Comparison of ENCODE assay signal across 9 mouse cellular contexts in the genomic region with DNA sequence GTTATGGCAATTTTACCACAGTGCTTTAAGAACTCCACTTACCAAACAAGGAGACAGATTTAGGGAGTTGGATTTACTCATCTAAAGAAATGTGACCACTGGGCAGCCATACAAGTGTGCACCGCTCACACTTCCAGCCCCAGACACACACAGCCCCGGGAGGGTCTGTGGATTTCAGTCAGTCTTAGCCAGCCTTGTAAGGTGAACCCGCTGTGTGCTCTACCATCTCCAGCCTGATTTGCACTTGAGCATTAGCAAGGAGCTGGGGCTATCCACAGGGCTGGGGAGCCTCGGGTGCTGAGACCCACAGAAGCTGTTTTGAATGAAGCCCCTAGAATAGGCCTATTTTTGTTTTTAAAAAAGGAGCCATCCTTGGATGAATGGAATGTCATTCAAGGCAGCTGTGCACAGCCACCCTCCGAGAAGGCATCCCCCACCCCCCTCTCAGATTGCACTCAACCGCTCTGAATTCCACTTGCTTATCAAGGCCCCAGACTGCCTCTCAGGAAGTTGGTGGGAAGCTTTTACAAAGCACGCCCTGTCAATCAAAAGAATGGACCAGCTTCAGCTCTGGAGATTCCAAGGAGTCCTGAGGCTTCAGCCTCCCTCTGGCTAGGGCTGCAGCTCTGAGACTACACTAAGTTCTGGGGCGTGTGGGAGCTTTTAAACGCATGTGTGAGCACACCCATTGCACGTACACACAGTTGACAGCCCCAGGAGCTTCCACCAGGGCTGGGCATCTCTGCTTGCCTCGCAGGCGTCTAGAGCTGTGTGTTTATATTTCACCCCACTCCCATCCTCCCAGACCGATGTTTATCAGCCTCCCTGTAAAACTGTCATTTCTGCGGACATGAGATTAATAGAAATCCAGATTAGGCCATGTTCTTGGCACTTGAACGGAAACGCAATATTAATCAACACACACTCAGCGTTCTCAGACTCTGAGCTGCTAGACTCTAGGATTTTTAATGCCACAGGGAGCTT. TPM values are rescaled to one million over a fixed set of nuclear protein-coding genes. Genes with fewer than 3 reads are reported as not detected.
A peak's percentile ranks its signal among the peaks of the same experiment; 100 is the strongest.
DNase-seq lines count a peak whose midpoint lies in the region; ATAC-seq lines count a peak whose summit lies in the region.
"Had no signal": no experiment of that assay in that cellular context is flagged by ENCODE, and none has a peak within 500 bp of the region (broad histone marks: within the 10 kb centered on the region; RNA-seq: fewer than 3 reads in every experiment).

No protein-coding gene starts in this region.

- WGBS in heart, embryonic 14.5 days: 3% methylated on average over 17 of the region's 17 CpGs
- 23% methylated on average over 17 of the region's 17 CpGs for WGBS in embryonic facial prominence, embryonic 11.5 days
- 14% methylated on average over 17 of the region's 17 CpGs for WGBS in intestine, embryonic 15.5 days

- H3K4me3 ChIP-seq in heart, embryonic 14.5 days (ENCODE audit: control insufficient read depth in 1 of 2, insufficient read depth in 1 of 2, low read depth in 1 of 2, low read length in 2 of 2): no peak overlapping the region
- no peak overlapping the region for H3K4me3 ChIP-seq in embryonic facial prominence, embryonic 11.5 days (ENCODE audit: low read depth, low read length)
- H3K4me3 ChIP-seq in intestine, embryonic 15.5 days (replicated peaks): no peak overlapping the region

- peaks cover 32% of the 10 kb centered on the region for H3K36me3 ChIP-seq in heart, embryonic 14.5 days (ENCODE audit: control insufficient read depth, insufficient read depth, low read length)
- no peaks in the 10 kb centered on the region for H3K36me3 ChIP-seq in embryonic facial prominence, embryonic 11.5 days (replicated peaks; ENCODE audit: control insufficient read depth, insufficient read depth, low read depth, low read length)
- no peaks in the 10 kb centered on the region for H3K36me3 ChIP-seq in intestine, embryonic 15.5 days
- H3K36me3 ChIP-seq: G1E had no signal

- H3K9me3 ChIP-seq in heart, embryonic 14.5 days (ENCODE audit: control insufficient read depth, low read length): no peaks in the 10 kb centered on the region
- H3K9me3 ChIP-seq in embryonic facial prominence, embryonic 11.5 days (replicated peaks; ENCODE audit: control insufficient read depth, low read length): no peaks in the 10 kb centered on the region
- no peaks in the 10 kb centered on the region for H3K9me3 ChIP-seq in intestine, embryonic 15.5 days

- peaks cover 47 to 67% of the 10 kb centered on the region in 2 experiments for H3K4me1 ChIP-seq in heart, embryonic 14.5 days (ENCODE audit: control insufficient read depth in 2 of 2, insufficient read depth in 2 of 2, low read length in 2 of 2)
- H3K4me1 ChIP-seq in embryonic facial prominence, embryonic 11.5 days (ENCODE audit: control insufficient read depth, insufficient read depth, low read length): no peaks in the 10 kb centered on the region; the same call in 1 of the 2 replicates
- peaks cover 14% of the 10 kb centered on the region for H3K4me1 ChIP-seq in intestine, embryonic 15.5 days (replicated peaks)

- H3K4me2 ChIP-seq in heart, embryonic 14.5 days (ENCODE audit: low read length): peak overlapping the region; percentile 7
- no peak overlapping the region for H3K4me2 ChIP-seq in embryonic facial prominence, embryonic 11.5 days (ENCODE audit: low read depth, low read length)
- no peak overlapping the region for H3K4me2 ChIP-seq in intestine, embryonic 15.5 days (replicated peaks)

- ATAC-seq in heart, embryonic 14.5 days (ENCODE audit: insufficient number of reproducible peaks, insufficient read depth, low FRiP score, low read depth): peak; percentile 70
- peak; percentile 83 for ATAC-seq in embryonic facial prominence, embryonic 11.5 days (replicated peaks; ENCODE audit: insufficient number of reproducible peaks, low FRiP score, low TSS enrichment, low read depth)
- peak; percentile 80 for ATAC-seq in intestine, embryonic 15.5 days

- H3K27ac ChIP-seq in heart, embryonic 14.5 days (replicated peaks in 1 of 2; ENCODE audit: control insufficient read depth in 1 of 2, insufficient read depth in 1 of 2, low read depth in 2 of 2, low read length in 2 of 2): peak overlapping the region; percentile 69 to 84
- no peak overlapping the region; the same call in 1 of the 2 replicates for H3K27ac ChIP-seq in embryonic facial prominence, embryonic 11.5 days (replicated peaks; ENCODE audit: low read depth, low read length)
- 0 out of 2 replicates have a peak overlapping the region, but pooled peaks have one; percentile 32 for H3K27ac ChIP-seq in intestine, embryonic 15.5 days

- 0 out of 2 replicates have a peak overlapping the region, but pooled peaks have one; percentile 38 for H3K9ac ChIP-seq in heart, embryonic 14.5 days (ENCODE audit: low read length)
- H3K9ac ChIP-seq in embryonic facial prominence, embryonic 11.5 days (replicated peaks; ENCODE audit: low read length): no peak overlapping the region
- H3K9ac ChIP-seq in intestine, embryonic 15.5 days: no peak overlapping the region

- H3K27me3 ChIP-seq in heart, embryonic 14.5 days (ENCODE audit: control insufficient read depth, insufficient read depth, low read length): no peaks in the 10 kb centered on the region
- no peaks in the 10 kb centered on the region for H3K27me3 ChIP-seq in embryonic facial prominence, embryonic 11.5 days (ENCODE audit: control insufficient read depth, insufficient read depth, low read length)
- no peaks in the 10 kb centered on the region for H3K27me3 ChIP-seq in intestine, embryonic 15.5 days (replicated peaks)

- DNase-seq in heart, adult 9 months (ENCODE audit: low spot score in 2 of 2): no peak
- peak; percentile 86 for DNase-seq in embryonic facial prominence, embryonic 11.5 days (ENCODE audit: low spot score)
- peak; percentile 40 to 73 for DNase-seq in lung, postnatal 4 days
- DNase-seq in thymus, postnatal 10 days (ENCODE audit: low spot score in 2 of 2): no peak
- DNase-seq in cerebellum, postnatal 25 days: no peak
- DNase-seq in right cerebral cortex, postnatal 14 days: no peak

RNA-seq across cellular contexts. Expression of a gene that starts 57.2 kb away (rescaled TPM):
- 2.6 and 3.4 TPM in 2 replicates for polyA plus RNA-seq in heart, embryonic 14.5 days (2014; fragmentation: Nextera tagmentation; extraction: Ambion mirVana)
- 3.5 and 4.6 TPM in 2 replicates for polyA plus RNA-seq in embryonic facial prominence, embryonic 11.5 days (2014; fragmentation: Nextera tagmentation; extraction: Ambion mirVana)
- 0.92 and 0.97 TPM in 2 replicates for polyA plus RNA-seq in intestine, embryonic 15.5 days (2015; fragmentation: Nextera tagmentation; extraction: Ambion mirVana)
- polyA plus RNA-seq: G1E had no signal

Comparison
In these comparisons a context has a peak if more than half of its experiments do, and no peak if none do; other contexts are left out.
1. DNase-seq: peak in embryonic facial prominence, embryonic 11.5 days (single experiment) and lung, postnatal 4 days (2 of 2); none in heart, adult 9 months (0 of 2), thymus, postnatal 10 days (0 of 2), cerebellum, postnatal 25 days (0 of 2) and right cerebral cortex, postnatal 14 days (single experiment).
2. Peak in every context shown above with its lines, with median percentiles within 50 percentile points of each other: ATAC-seq.